Mouse (Mus musculus): ENCODE measurements around the gene Itpr1. TPM values are rescaled to one million over a fixed set of nuclear protein-coding genes. Genes with fewer than 3 reads are reported as not detected.

Gene Itpr1
- total and polyA plus RNA-seq, 2 experiments: 6.9 to 55.0 TPM

DNA sequence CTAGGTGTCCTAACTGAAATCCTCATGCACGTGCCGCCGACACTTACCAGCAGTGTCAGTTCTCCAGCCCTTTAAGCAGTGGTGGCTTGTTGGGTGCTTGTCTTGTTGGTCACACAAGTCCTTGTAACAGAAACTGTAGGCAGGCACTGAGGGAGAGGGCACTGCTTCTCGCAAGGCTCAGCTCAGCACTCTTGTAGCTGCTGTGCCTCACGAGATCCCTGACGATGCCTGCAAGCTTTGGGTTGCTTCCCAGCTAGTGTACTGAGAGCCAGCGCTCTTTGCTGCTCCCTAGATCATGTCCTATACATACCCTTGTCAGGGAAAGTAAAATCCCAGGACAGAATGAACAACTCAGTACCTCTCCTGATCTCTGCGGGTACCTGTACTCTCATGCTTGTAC is 117.6 kb downstream of the Itpr1 start:
- H3K36me3 ChIP-seq (ENCODE audit: control insufficient read depth, insufficient read depth, low read length): no peaks in the 10 kb centered on the region; the same call in 1 of the 2 replicates

GRCm38 (mm10) chr6:108331268-108331667 is 118.4 kb downstream of the Itpr1 start:
- Histone ChIP-seq H3K79me2 (ENCODE audit: control insufficient read depth, insufficient read depth, low read length) (peaks cover 34% of the 10 kb centered on the region; the same call in 1 of the 2 replicates), H3K9ac (ENCODE audit: low read depth, low read length) (no peak overlapping the region), H3K4me3 (ENCODE audit: insufficient read depth, low read depth, low read length) (no peak overlapping the region), H3K4me1 (ENCODE audit: control insufficient read depth, insufficient read depth, low read length) (peaks cover 6% of the 10 kb centered on the region; the same call in 1 of the 2 replicates), H3K27ac (replicated peaks; ENCODE audit: insufficient read depth, low read depth, low read length) (no peak overlapping the region), H3K36me3 (ENCODE audit: control insufficient read depth, insufficient read depth, low read length) (no peaks in the 10 kb centered on the region; the same call in 1 of the 2 replicates), H3K27me3 (ENCODE audit: control insufficient read depth, insufficient read depth, low read length) (no peaks in the 10 kb centered on the region)
- 72% methylated on average over 3 of the region's 3 CpGs for WGBS
- no peak for DNase-seq (ENCODE audit: extremely low read depth, low read depth, low spot score)
- TF ChIP-seq CTCF (IDR thresholded peaks at IDR 0.05; ENCODE audit: low read depth, low read length): no peak
- no peak for TF ChIP-seq POLR2A (IDR thresholded peaks at IDR 0.05; ENCODE audit: extremely low read depth, insufficient read depth, low read length)

More for the DNA sequence above, 117.6 kb downstream of the Itpr1 start:
- H3K9ac ChIP-seq (ENCODE audit: low read depth, low read length): no peak overlapping the region
- no peak for DNase-seq (ENCODE audit: extremely low read depth, low read depth, low spot score)
- no peaks in the 10 kb centered on the region for H3K27me3 ChIP-seq (ENCODE audit: control insufficient read depth, insufficient read depth, low read length)
- 95% methylated on average over 8 of the region's 8 CpGs for WGBS
- H3K4me1 ChIP-seq (ENCODE audit: control insufficient read depth, insufficient read depth, low read length): peaks cover 9% of the 10 kb centered on the region; the same call in 1 of the 2 replicates
- peaks cover 34% of the 10 kb centered on the region; the same call in 1 of the 2 replicates for H3K79me2 ChIP-seq (ENCODE audit: control insufficient read depth, insufficient read depth, low read length)
- TF ChIP-seq CTCF (IDR thresholded peaks at IDR 0.05; ENCODE audit: low read depth, low read length) (no peak), POLR2A (IDR thresholded peaks at IDR 0.05; ENCODE audit: extremely low read depth, insufficient read depth, low read length) (no peak)
- no peak overlapping the region for H3K27ac ChIP-seq (replicated peaks; ENCODE audit: insufficient read depth, low read depth, low read length)
- no peak overlapping the region for H3K4me3 ChIP-seq (ENCODE audit: insufficient read depth, low read depth, low read length)

DNA sequence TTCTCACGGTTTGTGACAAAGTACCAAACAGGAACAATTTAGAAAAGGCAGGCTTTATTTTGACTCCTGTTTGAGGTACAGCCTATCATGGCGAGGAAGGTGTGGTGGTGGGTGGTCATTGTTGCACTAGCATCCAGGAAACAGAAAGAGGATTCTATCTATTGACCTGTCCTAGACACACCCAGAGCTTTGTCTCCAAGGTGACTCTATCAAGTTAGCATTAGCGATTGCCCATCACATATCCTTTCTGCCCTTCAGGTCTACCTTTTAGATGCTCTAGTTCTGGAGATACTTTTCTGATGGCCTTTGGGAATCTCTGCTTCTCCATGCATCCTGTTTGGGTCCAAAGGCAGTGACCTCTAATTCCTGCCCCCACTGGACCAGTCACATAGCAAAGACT is 121.2 kb downstream of the Itpr1 start:
- no peaks in the 10 kb centered on the region; the same call in 1 of the 2 replicates for H3K36me3 ChIP-seq (ENCODE audit: control insufficient read depth, insufficient read depth, low read length)
- 86% methylated on average over 3 of the region's 3 CpGs for WGBS
- H3K27me3 ChIP-seq (ENCODE audit: control insufficient read depth, insufficient read depth, low read length): no peaks in the 10 kb centered on the region
- no peak overlapping the region for H3K4me3 ChIP-seq (ENCODE audit: insufficient read depth, low read depth, low read length)
- peaks cover 31% of the 10 kb centered on the region; the same call in 1 of the 2 replicates for H3K79me2 ChIP-seq (ENCODE audit: control insufficient read depth, insufficient read depth, low read length)
- no peak overlapping the region for H3K9ac ChIP-seq (ENCODE audit: low read depth, low read length)
- no peak for DNase-seq (ENCODE audit: extremely low read depth, low read depth, low spot score)
- no peaks in the 10 kb centered on the region for H3K4me1 ChIP-seq (ENCODE audit: control insufficient read depth, insufficient read depth, low read length)
- TF ChIP-seq POLR2A (IDR thresholded peaks at IDR 0.05; ENCODE audit: extremely low read depth, insufficient read depth, low read length): no peak
- no peak for TF ChIP-seq CTCF (IDR thresholded peaks at IDR 0.05; ENCODE audit: low read depth, low read length)
- no peak overlapping the region for H3K27ac ChIP-seq (replicated peaks; ENCODE audit: insufficient read depth, low read depth, low read length)

DNA sequence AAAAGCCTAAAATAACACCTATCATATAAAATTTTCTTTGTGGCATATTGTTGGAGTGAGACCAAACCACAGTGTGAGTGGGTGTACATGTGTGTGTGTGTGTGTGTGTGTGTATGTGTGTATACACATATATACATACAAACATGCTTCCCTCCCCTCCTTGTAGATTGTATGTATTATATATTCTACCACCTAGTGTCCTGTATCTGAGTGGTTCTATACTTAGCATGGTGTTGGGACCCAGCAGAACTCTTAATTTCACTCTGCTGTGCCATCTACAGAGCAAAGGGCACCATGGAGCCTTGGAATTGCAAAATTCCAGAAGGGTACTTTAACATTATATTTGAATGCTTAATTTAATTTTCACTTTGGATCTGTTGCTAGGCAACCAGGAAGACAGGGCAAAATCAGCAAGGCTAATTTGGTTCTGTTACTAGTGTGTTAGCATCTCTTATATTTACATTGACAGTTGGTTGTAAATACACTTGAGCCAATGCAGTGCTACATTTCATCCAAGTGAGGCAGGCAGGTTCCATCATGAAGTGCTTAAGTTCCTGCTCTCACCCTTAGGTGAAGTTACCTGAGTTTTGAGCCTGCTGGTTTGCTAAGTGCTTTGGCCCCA is 122.4 kb downstream of the Itpr1 start:
- Histone ChIP-seq H3K27ac (replicated peaks; ENCODE audit: insufficient read depth, low read depth, low read length) (no peak overlapping the region), H3K79me2 (ENCODE audit: control insufficient read depth, insufficient read depth, low read length) (peaks cover 26% of the 10 kb centered on the region; the same call in 1 of the 2 replicates), H3K27me3 (ENCODE audit: control insufficient read depth, insufficient read depth, low read length) (no peaks in the 10 kb centered on the region), H3K4me3 (ENCODE audit: insufficient read depth, low read depth, low read length) (no peak overlapping the region), H3K9ac (ENCODE audit: low read depth, low read length) (no peak overlapping the region), H3K4me1 (ENCODE audit: control insufficient read depth, insufficient read depth, low read length) (no peaks in the 10 kb centered on the region), H3K36me3 (ENCODE audit: control insufficient read depth, insufficient read depth, low read length) (peaks cover 4% of the 10 kb centered on the region)
- no peak for DNase-seq (ENCODE audit: extremely low read depth, low read depth, low spot score)
- no peak for TF ChIP-seq POLR2A (IDR thresholded peaks at IDR 0.05; ENCODE audit: extremely low read depth, insufficient read depth, low read length)
- TF ChIP-seq CTCF (IDR thresholded peaks at IDR 0.05; ENCODE audit: low read depth, low read length): no peak

DNA sequence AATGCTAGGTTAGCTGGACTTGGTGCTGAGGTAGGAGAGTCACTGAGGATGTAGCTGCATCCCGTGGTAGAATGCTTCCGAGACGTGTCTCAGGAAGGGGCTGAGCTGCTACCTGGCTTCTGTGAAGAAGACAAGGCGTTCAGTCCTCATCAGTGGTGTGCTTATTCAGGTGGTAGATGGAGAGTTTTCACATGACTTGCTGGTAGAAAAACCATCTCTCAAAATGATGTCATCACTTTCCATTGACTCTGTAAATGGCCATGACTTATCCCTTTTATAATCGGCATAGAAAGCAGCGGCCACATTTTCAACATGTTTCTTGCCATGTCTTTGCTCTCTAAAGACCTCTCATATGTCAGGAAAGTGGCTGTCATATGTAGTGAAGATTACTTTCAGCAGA is 123.6 kb downstream of the Itpr1 start:
- WGBS: 93% methylated on average over 6 of the region's 6 CpGs
- Histone ChIP-seq H3K36me3 (ENCODE audit: control insufficient read depth, insufficient read depth, low read length) (peaks cover 13% of the 10 kb centered on the region), H3K79me2 (ENCODE audit: control insufficient read depth, insufficient read depth, low read length) (peaks cover 23% of the 10 kb centered on the region; the same call in 1 of the 2 replicates), H3K4me3 (ENCODE audit: insufficient read depth, low read depth, low read length) (no peak overlapping the region), H3K27ac (replicated peaks; ENCODE audit: insufficient read depth, low read depth, low read length) (no peak overlapping the region), H3K27me3 (ENCODE audit: control insufficient read depth, insufficient read depth, low read length) (no peaks in the 10 kb centered on the region), H3K4me1 (ENCODE audit: control insufficient read depth, insufficient read depth, low read length) (no peaks in the 10 kb centered on the region), H3K9ac (ENCODE audit: low read depth, low read length) (no peak overlapping the region)
- DNase-seq (ENCODE audit: extremely low read depth, low read depth, low spot score): no peak
- TF ChIP-seq CTCF (IDR thresholded peaks at IDR 0.05; ENCODE audit: low read depth, low read length) (no peak), POLR2A (IDR thresholded peaks at IDR 0.05; ENCODE audit: extremely low read depth, insufficient read depth, low read length) (no peak)

GRCm38 (mm10) chr6:108337289-108337688 is 124.4 kb downstream of the Itpr1 start:
- Histone ChIP-seq H3K9ac (ENCODE audit: low read depth, low read length) (no peak overlapping the region), H3K4me3 (ENCODE audit: insufficient read depth, low read depth, low read length) (no peak overlapping the region), H3K27ac (replicated peaks; ENCODE audit: insufficient read depth, low read depth, low read length) (no peak overlapping the region), H3K4me1 (ENCODE audit: control insufficient read depth, insufficient read depth, low read length) (no peaks in the 10 kb centered on the region), H3K79me2 (ENCODE audit: control insufficient read depth, insufficient read depth, low read length) (peaks cover 17% of the 10 kb centered on the region; the same call in 1 of the 2 replicates), H3K36me3 (ENCODE audit: control insufficient read depth, insufficient read depth, low read length) (peaks cover 13% of the 10 kb centered on the region), H3K27me3 (ENCODE audit: control insufficient read depth, insufficient read depth, low read length) (no peaks in the 10 kb centered on the region)
- DNase-seq (ENCODE audit: extremely low read depth, low read depth, low spot score): no peak
- TF ChIP-seq POLR2A (IDR thresholded peaks at IDR 0.05; ENCODE audit: extremely low read depth, insufficient read depth, low read length): no peak
- WGBS: 78% methylated on average over 6 of the region's 6 CpGs
